Mouse (Mus musculus) cerebellum, adult 2 months (tissue): ENCODE results near the gene Npb.

Experiments
- CTCF ChIP-seq: fragments of 200-500 bp; IDR thresholded peaks from 2 replicates; pipeline ENCODE4 v1.5.1; 2011; ENCODE audit warnings: low read depth, mild to moderate bottlenecking, control low read depth, low read length, moderate library complexity, borderline replicate concordance; ENCODE audit not compliant: insufficient read depth
- POLR2A ChIP-seq: fragments of 200-500 bp; IDR thresholded peaks from 2 replicates; pipeline ENCODE4 v1.6.1; 2011; ENCODE audit warnings: low read length, control low read depth, borderline replicate concordance; ENCODE audit not compliant: insufficient read depth

GRCm38 (mm10) chr11:120615167-120615566, 6.9 kb downstream of the Npb start:
- TF ChIP-seq CTCF (no peak), POLR2A (no peak)
